In the genomic region with DNA sequence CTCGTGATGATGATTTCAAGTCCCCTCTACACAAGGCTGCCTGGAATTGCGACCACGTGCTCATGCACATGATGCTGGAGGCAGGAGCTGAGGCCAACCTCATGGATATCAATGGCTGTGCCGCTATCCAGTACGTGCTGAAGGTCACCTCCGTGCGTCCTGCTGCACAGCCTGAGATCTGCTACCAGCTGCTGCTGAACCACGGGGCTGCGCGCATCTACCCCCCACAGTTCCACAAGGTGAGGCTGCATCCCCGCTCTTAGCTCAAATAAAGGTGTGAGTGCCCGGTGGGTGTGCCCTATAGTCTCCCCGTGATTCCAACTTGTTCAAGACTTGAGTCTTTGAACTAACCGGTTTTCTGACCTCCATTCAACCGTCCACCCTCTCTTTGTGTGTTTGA, we compare ENCODE assay signal across 32 mouse cellular contexts. TPM values are rescaled to one million over a fixed set of nuclear protein-coding genes. Genes with fewer than 3 reads are reported as not detected.
DNase-seq lines count a peak whose midpoint lies in the region; ATAC-seq and TF ChIP-seq lines count a peak whose summit lies in the region.
"Had no signal": no experiment of that assay in that cellular context is flagged by ENCODE, and none has a peak within 500 bp of the region (broad histone marks: within the 10 kb centered on the region; RNA-seq: fewer than 3 reads in every experiment).

No protein-coding gene starts in this region.

- H3K36me3 ChIP-seq in midbrain, postnatal 0 days (ENCODE audit: insufficient read depth, low read length) = no peaks in the 10 kb centered on the region
- no peaks in the 10 kb centered on the region for H3K36me3 ChIP-seq in midbrain, embryonic 14.5 days (ENCODE audit: control insufficient read depth, insufficient read depth, low read length)
- no peaks in the 10 kb centered on the region for H3K36me3 ChIP-seq in embryonic facial prominence, embryonic 15.5 days
- H3K36me3 ChIP-seq: intestine, embryonic 15.5 days; liver, embryonic 15.5 days; lung, embryonic 15.5 days; neural tube, embryonic 12.5 days had no signal

- DNase-seq in midbrain, postnatal 0 days (ENCODE audit: low spot score) = no peak
- no peak for DNase-seq in midbrain, embryonic 14.5 days
- DNase-seq in WW6 (ENCODE audit: low read depth, low spot score) = peak; percentile 57
- no peak for DNase-seq in liver
- no peak for DNase-seq in thymus, adult 18-20 months
- no peak for DNase-seq in left cerebral cortex, adult 9 months (ENCODE audit: low spot score in 2 of 2)
- DNase-seq: adrenal gland, adult 8-10 months; cerebellum, adult 8-10 months; cerebellum, postnatal 25 days; heart, postnatal 14 days; kidney, adult 8-10 months; kidney, postnatal 4 days; layer of hippocampus, postnatal 36 days; lung, postnatal 36 days; right cerebral cortex, postnatal 4 days; thymus, postnatal 25 days had no signal

- H3K4me3 ChIP-seq in midbrain, postnatal 0 days (ENCODE audit: low read depth, low read length) = no peak overlapping the region
- H3K4me3 ChIP-seq in midbrain, embryonic 14.5 days (replicated peaks; ENCODE audit: low read depth, low read length) = no peak overlapping the region
- no peak overlapping the region for H3K4me3 ChIP-seq in embryonic facial prominence, embryonic 15.5 days (replicated peaks)
- H3K4me3 ChIP-seq: erythroblast, embryonic 14.5 days; intestine, embryonic 15.5 days; liver, embryonic 15.5 days; lung, embryonic 15.5 days; myocyte; neural tube, embryonic 12.5 days had no signal

- no peaks in the 10 kb centered on the region for H3K4me1 ChIP-seq in midbrain, postnatal 0 days (ENCODE audit: insufficient read depth, low read length)
- no peaks in the 10 kb centered on the region for H3K4me1 ChIP-seq in midbrain, embryonic 14.5 days (ENCODE audit: control insufficient read depth, insufficient read depth, low read length)
- 0 out of 2 replicates have a peak, but pooled peaks cover 8% of the 10 kb centered on the region for H3K4me1 ChIP-seq in embryonic facial prominence, embryonic 15.5 days
- H3K4me1 ChIP-seq: intestine, embryonic 15.5 days; liver, embryonic 15.5 days; lung, embryonic 15.5 days; neural tube, embryonic 12.5 days had no signal

- H3K27ac ChIP-seq in midbrain, postnatal 0 days (ENCODE audit: low read depth, low read length) = no peak overlapping the region
- H3K27ac ChIP-seq in midbrain, embryonic 14.5 days (replicated peaks; ENCODE audit: low read depth, low read length) = no peak overlapping the region
- H3K27ac ChIP-seq in embryonic facial prominence, embryonic 15.5 days (replicated peaks) = no peak overlapping the region
- H3K27ac ChIP-seq: hindbrain, postnatal 0 days; intestine, embryonic 15.5 days; kidney, postnatal 0 days; liver, embryonic 15.5 days; lung, embryonic 15.5 days; neural tube, embryonic 12.5 days had no signal

- H3K9ac ChIP-seq in midbrain, postnatal 0 days (replicated peaks; ENCODE audit: low read length, poor library complexity, severe bottlenecking) = no peak overlapping the region
- no peak overlapping the region for H3K9ac ChIP-seq in midbrain, embryonic 14.5 days (replicated peaks; ENCODE audit: low read length)
- no peak overlapping the region for H3K9ac ChIP-seq in embryonic facial prominence, embryonic 15.5 days
- H3K9ac ChIP-seq: intestine, embryonic 15.5 days; liver, embryonic 15.5 days; lung, embryonic 15.5 days; neural tube, embryonic 12.5 days had no signal

- WGBS in midbrain, postnatal 0 days = 87% methylated on average over 15 of the region's 15 CpGs
- WGBS in midbrain, embryonic 14.5 days = 85% methylated on average over 15 of the region's 15 CpGs
- WGBS in embryonic facial prominence, embryonic 15.5 days = 78% methylated on average over 15 of the region's 15 CpGs

- ATAC-seq in midbrain, postnatal 0 days (ENCODE audit: low FRiP score) = 0 out of 2 replicates have a peak, but pooled peaks have one; percentile 44
- no peak for ATAC-seq in midbrain, embryonic 14.5 days (ENCODE audit: low FRiP score, low TSS enrichment)
- ATAC-seq in embryonic facial prominence, embryonic 15.5 days (ENCODE audit: insufficient number of reproducible peaks, low FRiP score, low TSS enrichment, low read depth) = peak; percentile 47; the same call in 1 of the 2 replicates
- ATAC-seq: activated CD4-positive, CD25-positive, alpha-beta regulatory T cell, adult 4 months; forebrain, embryonic 16.5 days; hindbrain, postnatal 0 days; intestine, embryonic 15.5 days; midbrain, embryonic 16.5 days; Patski had no signal

- H3K9me3 ChIP-seq in midbrain, postnatal 0 days (ENCODE audit: low read length) = no peaks in the 10 kb centered on the region
- no peaks in the 10 kb centered on the region for H3K9me3 ChIP-seq in midbrain, embryonic 14.5 days (ENCODE audit: control insufficient read depth, low read length)
- no peaks in the 10 kb centered on the region for H3K9me3 ChIP-seq in embryonic facial prominence, embryonic 15.5 days (replicated peaks)
- H3K9me3 ChIP-seq: intestine, embryonic 15.5 days; liver, embryonic 15.5 days; lung, embryonic 15.5 days; neural tube, embryonic 12.5 days had no signal

- TF ChIP-seq CTCF in midbrain, postnatal 0 days (IDR thresholded peaks at IDR 0.05) = no peak

- H3K27me3 ChIP-seq in midbrain, postnatal 0 days (ENCODE audit: insufficient read depth, low read length) = no peaks in the 10 kb centered on the region
- H3K27me3 ChIP-seq in midbrain, embryonic 14.5 days (ENCODE audit: control insufficient read depth, insufficient read depth, low read length) = no peaks in the 10 kb centered on the region
- no peaks in the 10 kb centered on the region for H3K27me3 ChIP-seq in embryonic facial prominence, embryonic 15.5 days
- H3K27me3 ChIP-seq: CH12.LX; intestine, embryonic 15.5 days; liver, embryonic 15.5 days; lung, embryonic 15.5 days; neural tube, embryonic 12.5 days; Patski had no signal

- no peak overlapping the region for H3K4me2 ChIP-seq in midbrain, postnatal 0 days (ENCODE audit: low read depth, low read length, poor library complexity, severe bottlenecking)
- no peak overlapping the region for H3K4me2 ChIP-seq in midbrain, embryonic 14.5 days (ENCODE audit: low read length)
- H3K4me2 ChIP-seq in embryonic facial prominence, embryonic 15.5 days (replicated peaks) = no peak overlapping the region
- H3K4me2 ChIP-seq: intestine, embryonic 15.5 days; liver, embryonic 15.5 days; lung, embryonic 15.5 days; neural tube, embryonic 12.5 days had no signal

RNA-seq across cellular contexts. Expression of gene Asb4, which starts 40.4 kb away (rescaled TPM):
- total RNA-seq in midbrain, postnatal 0 days (2014; rRNA removed) = 9.0 and 9.7 TPM in 2 replicates
- 15.4 and 23.0 TPM in 2 replicates for polyA plus RNA-seq in midbrain, postnatal 0 days (2015; fragmentation: Nextera tagmentation; extraction: Ambion mirVana)
- polyA plus RNA-seq in midbrain, embryonic 14.5 days (2014; fragmentation: Nextera tagmentation; extraction: Ambion mirVana) = 13.6 and 13.8 TPM in 2 replicates
- polyA plus RNA-seq in embryonic facial prominence, embryonic 15.5 days (2015; fragmentation: Nextera tagmentation; extraction: Ambion mirVana) = 16.6 and 19.5 TPM in 2 replicates
- total RNA-seq: megakaryocyte-erythroid progenitor cell, adult 5-6 weeks; MEL had no signal
- polyA plus RNA-seq: activated CD4-positive, CD25-positive, alpha-beta regulatory T cell, adult 4 months; erythroblast, embryonic 14.5 days; Patski had no signal
